9 mouse cellular contexts compared by ENCODE assay signal in genomic region chr7:100685061-100686030, GRCm38 (mm10). TPM values are rescaled to one million over a fixed set of nuclear protein-coding genes. Genes with fewer than 3 reads are reported as not detected.
DNase-seq lines count a peak whose midpoint lies in the region; ATAC-seq and TF ChIP-seq lines count a peak whose summit lies in the region.
"Had no signal": no experiment of that assay in that cellular context is flagged by ENCODE, and none has a peak within 500 bp of the region (broad histone marks: within the 10 kb centered on the region; RNA-seq: fewer than 3 reads in every experiment).

No protein-coding gene starts in this region.

- no peak overlapping the region for H3K9ac ChIP-seq in ES-E14 (ENCODE audit: insufficient read depth, low read depth, low read length, poor library complexity, severe bottlenecking)
- H3K9ac ChIP-seq: heart, embryonic 15.5 days had no signal

- in situ Hi-C loops in ES-E14 (cut with MboI; ENCODE audit: low sequenced_read_pairs in 2 of 2, unreplicated experiment in 2 of 2): no loop called here

- peak; percentile 85 for ATAC-seq in erythroblast, adult 5-6 weeks (replicated peaks; ENCODE audit: low FRiP score, poor library complexity, severe bottlenecking)

- peak; percentile 95 for TF ChIP-seq CTCF in brain, embryonic 14.5 days (IDR thresholded peaks at IDR 0.05; ENCODE audit: borderline replicate concordance, extremely low read depth, insufficient read depth, insufficient read length)

- no peaks in the 10 kb centered on the region for H3K4me1 ChIP-seq in ES-E14 (ENCODE audit: control insufficient read depth in 2 of 2, insufficient read depth in 2 of 2, low read length in 2 of 2, poor library complexity in 1 of 2)
- H3K4me1 ChIP-seq: heart, embryonic 15.5 days had no signal

- no peak overlapping the region for H3K4me3 ChIP-seq in ES-E14 (ENCODE audit: insufficient read depth in 1 of 2, low read depth in 1 of 2, low read length in 2 of 2, poor library complexity in 1 of 2, severe bottlenecking in 1 of 2)
- H3K4me3 ChIP-seq: heart, embryonic 15.5 days had no signal

- no peaks in the 10 kb centered on the region for H3K9me3 ChIP-seq in ES-E14 (ENCODE audit: control insufficient read depth, insufficient read depth, low read depth, low read length)
- H3K9me3 ChIP-seq: heart, embryonic 15.5 days had no signal

- no peaks in the 10 kb centered on the region for H3K36me3 ChIP-seq in ES-E14 (ENCODE audit: control insufficient read depth, insufficient read depth, low read length, poor library complexity, severe bottlenecking)
- H3K36me3 ChIP-seq: heart, embryonic 15.5 days had no signal

- no peak for TF ChIP-seq POLR2A in brain, embryonic 14.5 days (IDR thresholded peaks at IDR 0.05; ENCODE audit: borderline replicate concordance, extremely low read depth, insufficient read depth, insufficient read length, poor library complexity, severe bottlenecking)

- H3K27ac ChIP-seq in ES-E14 (ENCODE audit: insufficient read depth, low read depth, low read length, poor library complexity, severe bottlenecking): no peak overlapping the region
- H3K27ac ChIP-seq: heart, embryonic 15.5 days had no signal

- DNase-seq in ES-E14 (ENCODE audit: low read depth, low spot score): no peak
- DNase-seq in brain, embryonic 14.5 days (ENCODE audit: low read depth): peak; percentile 91
- DNase-seq in heart, postnatal 14 days: peak; percentile 83 to 86
- DNase-seq in kidney, postnatal 4 days: peak; percentile 89 to 90
- peak; percentile 85 for DNase-seq in lung, postnatal 10 days
- DNase-seq in ovary, postnatal 36 days (ENCODE audit: low spot score): peak; percentile 79
- DNase-seq in thymus, postnatal 25 days: peak; percentile 67

- intact Hi-C loops in heart, postnatal 14 days (cut with DNase I): loop anchor here (1.0 to 5.0 kb wide), 4 partner anchors 41 to 182 kb away; no protein-coding TSS in a partner anchor

TF ChIP-seq in ES-E14, 5 proteins besides CTCF, POLR2A, EP300 and RAD21:
- TF ChIP-seq ZC3H11A (IDR thresholded peaks at IDR 0.05; ENCODE audit: borderline replicate concordance, low read depth, low read length): 0 out of 2 replicates have a peak, but pooled peaks have one; percentile 41
- no peak for TF ChIP-seq HCFC1 (IDR thresholded peaks at IDR 0.05; ENCODE audit: borderline replicate concordance, insufficient read depth, low read length)
- TF ChIP-seq CHD2 (IDR thresholded peaks at IDR 0.05; ENCODE audit: low read depth, low read length): no peak
- no peak for TF ChIP-seq MAFK (IDR thresholded peaks at IDR 0.05; ENCODE audit: insufficient read depth, low read depth, low read length)
- no peak for TF ChIP-seq ZNF384 (IDR thresholded peaks at IDR 0.05; ENCODE audit: low read depth, low read length)

RNA-seq across cellular contexts. Expression of gene Fam168a, which starts 21.1 kb away (rescaled TPM):
- total RNA-seq in ES-E14 (2012; rRNA removed): 19.1 and 21.1 TPM in 2 replicates
- polyA plus RNA-seq in brain, embryonic 14.5 days (2012; rRNA removed): 150 and 158 TPM in 2 replicates
- 7.9 and 8.1 TPM in 2 replicates for total RNA-seq in erythroblast, adult 5-6 weeks (2015; ENCODE audit: low replicate concordance)
- total RNA-seq in erythroblast, adult 5-6 weeks (2017; ENCODE audit: low replicate concordance): 3.4 and 5.9 TPM in 2 replicates
- 10 to 100 TPM; 46.6 to 50.7 TPM for total RNA-seq in heart, postnatal 14 days (2021)

RNA-seq across cellular contexts. Expression of gene Plekhb1, which starts 23.1 kb away (rescaled TPM):
- 4.4 and 4.7 TPM in 2 replicates for total RNA-seq in ES-E14 (2012; rRNA removed)
- polyA plus RNA-seq in brain, embryonic 14.5 days (2012; rRNA removed): 7.0 and 9.7 TPM in 2 replicates
- total RNA-seq in erythroblast, adult 5-6 weeks (2015; ENCODE audit: low replicate concordance): not detected in 2 replicates
- not detected in 2 replicates for total RNA-seq in erythroblast, adult 5-6 weeks (2017; ENCODE audit: low replicate concordance)
- total RNA-seq in heart, postnatal 14 days (2021): 1 to 10 TPM; 1.8 to 2.3 TPM
